Mouse (Mus musculus) liver, embryonic 13.5 days (tissue): ENCODE data around the gene Tcte1. TPM values are rescaled to one million over a fixed set of nuclear protein-coding genes. Genes with fewer than 3 reads are reported as not detected.
A peak's percentile ranks its signal among the peaks of the same experiment; 100 is the strongest.

Source experiments
- ATAC-seq: fragments of 200-750 bp; cut with Nextera tagmentation; 2 replicates; pipeline ENCODE4 v1.8.0; 2017; ENCODE audit warnings: low read depth, mild to moderate bottlenecking, moderate number of reproducible peaks, moderate library complexity
- DNase-seq: peaks from one replicate; pipeline ENCODE4 v3.0.0; 2022
- H3K27ac ChIP-seq: fragments of 300-500 bp; sonication (generic); 2 replicates; pipeline ENCODE4 v1.5.1; 2015; ENCODE audit warnings: moderate library complexity, mild to moderate bottlenecking, inconsistent platforms
- H3K27me3 ChIP-seq: fragments of 300-500 bp; sonication (generic); 2 replicates; pipeline ENCODE4 v1.6.1; 2015; ENCODE audit warnings: mild to moderate bottlenecking, inconsistent platforms
- H3K36me3 ChIP-seq: fragments of 300-500 bp; sonication (generic); 2 replicates; pipeline ENCODE4 v1.6.1; 2015; ENCODE audit warnings: mild to moderate bottlenecking, inconsistent platforms
- H3K4me1 ChIP-seq: fragments of 300-500 bp; sonication (generic); replicated peaks from 2 replicates; pipeline ENCODE4 v1.6.1; 2015; ENCODE audit warnings: inconsistent platforms
- H3K4me2 ChIP-seq: fragments of 300-500 bp; sonication (generic); 2 replicates; pipeline ENCODE4 v1.6.1; 2015; ENCODE audit warnings: inconsistent platforms, mild to moderate bottlenecking, moderate library complexity
- H3K4me3 ChIP-seq: fragments of 300-500 bp; sonication (generic); replicated peaks from 2 replicates; pipeline ENCODE4 v1.5.1; 2015; ENCODE audit warnings: mild to moderate bottlenecking, inconsistent platforms
- H3K9ac ChIP-seq: fragments of 300-500 bp; sonication (generic); 2 replicates; pipeline ENCODE4 v1.6.1; 2015; ENCODE audit warnings: mild to moderate bottlenecking, inconsistent platforms
- H3K9me3 ChIP-seq: fragments of 300-500 bp; sonication (generic); replicated peaks from 2 replicates; pipeline ENCODE4 v1.6.1; 2016; ENCODE audit warnings: inconsistent platforms
- WGBS: fragments of 180-500 bp; shearing (Covaris S2); methylation state at CpG from one replicate; pipeline ENCODE4 v1.1.7; 2015; ENCODE audit not compliant: insufficient replicate concordance; 5-methylcytosine and 5-hydroxymethylcytosine counted together
- polyA plus RNA-seq: library from polyadenylated mRNA; unstranded; fragments of >200 nt; fragmentation: Nextera tagmentation; extraction: Ambion mirVana; gene quantifications from 2 replicates; pipeline ENCODE4 v1.2.1, GENCODE M21; 2015

The Tcte1 gene
- polyA plus RNA-seq, 1 experiment from 2014 or later = not detected

DNA sequence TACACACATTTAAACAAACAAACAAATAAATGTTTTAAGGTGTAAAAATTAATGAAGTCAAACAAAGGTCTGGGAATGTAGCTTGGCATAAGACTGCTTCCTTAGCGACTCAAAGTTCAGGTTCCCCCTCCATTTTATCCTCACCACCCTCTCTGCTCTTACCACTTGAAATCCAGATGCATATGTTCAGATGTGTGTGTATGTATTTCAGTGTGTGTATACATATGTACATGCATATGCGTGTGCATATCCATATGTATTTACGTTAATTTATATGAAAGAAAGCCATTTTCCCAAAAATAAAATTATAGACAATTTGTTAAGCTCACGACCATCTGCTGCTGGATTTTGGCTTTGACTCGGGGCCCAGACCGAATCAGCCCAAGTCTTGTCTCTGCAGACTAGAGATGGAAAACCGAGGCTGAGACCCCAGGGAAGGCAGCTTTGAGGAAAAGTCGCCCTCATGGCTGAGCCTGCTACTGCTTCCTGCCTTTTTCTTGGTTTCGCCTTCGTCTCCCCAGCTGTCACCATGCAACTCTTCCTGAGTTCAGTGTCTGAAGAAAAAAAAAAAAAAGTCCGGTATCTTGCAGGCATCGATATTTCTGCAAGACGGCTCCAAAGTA, 32.6 kb upstream of the Tcte1 start:
- DNase-seq = no peak
- H3K27ac ChIP-seq = no peak overlapping the region
- 56% methylated on average over 13 of the region's 13 CpGs for WGBS

DNA sequence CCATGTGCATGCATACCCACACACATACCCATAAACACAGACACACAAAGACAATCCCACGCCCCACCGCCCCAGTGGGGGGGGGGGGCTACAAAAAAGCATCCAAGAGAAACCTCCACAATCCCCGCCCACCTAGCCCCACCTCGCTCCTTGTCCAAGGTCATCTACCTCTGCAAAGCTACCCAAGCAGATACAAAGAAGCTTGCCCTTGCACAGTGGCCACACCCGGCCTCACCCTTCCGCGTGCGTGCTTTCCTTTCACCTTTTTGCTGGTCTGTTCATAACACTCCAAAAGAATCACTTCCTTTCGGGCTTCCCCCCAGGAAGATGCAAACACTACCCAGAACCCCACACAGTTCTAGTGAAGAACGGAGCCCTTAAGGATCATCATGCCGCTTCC, 27.8 kb upstream of the Tcte1 start:
- 63% methylated on average over 11 of the region's 11 CpGs for WGBS
- no peaks in the 10 kb centered on the region for H3K9me3 ChIP-seq
- H3K36me3 ChIP-seq = no peaks in the 10 kb centered on the region
- no peaks in the 10 kb centered on the region for H3K4me1 ChIP-seq
- ATAC-seq = no peak
- peaks cover 15% of the 10 kb centered on the region for H3K27me3 ChIP-seq
- no peak for DNase-seq
- H3K4me3 ChIP-seq = no peak overlapping the region
- no peak overlapping the region for H3K4me2 ChIP-seq
- no peak overlapping the region for H3K27ac ChIP-seq
- no peak overlapping the region for H3K9ac ChIP-seq

More for the DNA sequence above, 32.6 kb upstream of the Tcte1 start:
- H3K9me3 ChIP-seq = no peaks in the 10 kb centered on the region
- peaks cover 24% of the 10 kb centered on the region for H3K27me3 ChIP-seq
- H3K4me1 ChIP-seq = no peaks in the 10 kb centered on the region
- ATAC-seq = no peak
- no peak overlapping the region for H3K4me3 ChIP-seq
- H3K9ac ChIP-seq = no peak overlapping the region
- H3K4me2 ChIP-seq = no peak overlapping the region
- H3K36me3 ChIP-seq = no peaks in the 10 kb centered on the region

GRCm38 (mm10) chr17:45498397-45498796, 24.8 kb upstream of the Tcte1 start:
- no peak for ATAC-seq
- Histone ChIP-seq H3K36me3 (no peaks in the 10 kb centered on the region), H3K4me2 (no peak overlapping the region), H3K4me3 (no peak overlapping the region), H3K27ac (no peak overlapping the region), H3K9ac (no peak overlapping the region), H3K9me3 (no peaks in the 10 kb centered on the region), H3K27me3 (peaks cover 7% of the 10 kb centered on the region; the same call in 1 of the 2 replicates), H3K4me1 (peaks cover 3% of the 10 kb centered on the region; the same call in 1 of the 2 replicates)
- WGBS = 65% methylated on average over 13 of the region's 13 CpGs
- DNase-seq = no peak

DNA sequence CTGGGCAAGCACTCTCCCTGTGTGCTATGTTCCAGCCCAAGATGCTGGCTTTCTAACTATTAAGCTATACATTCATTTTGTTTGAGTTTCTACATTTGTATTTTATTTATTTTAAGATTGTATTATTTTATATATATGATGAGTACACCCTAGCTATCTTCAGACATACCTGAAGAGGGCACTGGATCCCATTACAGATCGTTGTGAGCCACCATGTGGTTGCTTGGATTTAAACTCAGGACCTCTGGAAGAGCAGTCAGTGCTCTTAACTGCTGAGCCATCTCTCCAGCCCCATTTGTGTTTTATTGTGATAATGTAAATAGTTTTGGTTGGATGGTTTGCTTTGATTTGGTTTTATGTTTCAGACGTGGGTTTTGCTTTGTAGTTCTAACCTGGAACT, 23.7 kb upstream of the Tcte1 start:
- no peak overlapping the region for H3K9ac ChIP-seq
- ATAC-seq = no peak
- WGBS = 28% methylated on average over 2 of the region's 2 CpGs

GRCm38 (mm10) chr17:45500981-45501380, 22.3 kb upstream of the Tcte1 start:
- DNase-seq (no peak), ATAC-seq (no peak)
- Histone ChIP-seq H3K27me3 (peaks cover 3% of the 10 kb centered on the region; the same call in 1 of the 2 replicates), H3K4me2 (no peak overlapping the region), H3K4me1 (peaks cover 7% of the 10 kb centered on the region; the same call in 1 of the 2 replicates), H3K9ac (no peak overlapping the region), H3K4me3 (no peak overlapping the region), H3K36me3 (no peaks in the 10 kb centered on the region), H3K9me3 (no peaks in the 10 kb centered on the region), H3K27ac (no peak overlapping the region)
- 40% methylated on average over 4 of the region's 4 CpGs for WGBS

More for the DNA sequence above, 23.7 kb upstream of the Tcte1 start:
- no peaks in the 10 kb centered on the region for H3K9me3 ChIP-seq
- peaks cover 6% of the 10 kb centered on the region; the same call in 1 of the 2 replicates for H3K27me3 ChIP-seq
- H3K36me3 ChIP-seq = no peaks in the 10 kb centered on the region
- H3K4me3 ChIP-seq = no peak overlapping the region
- no peak overlapping the region for H3K27ac ChIP-seq
- H3K4me1 ChIP-seq = peaks cover 7% of the 10 kb centered on the region; the same call in 1 of the 2 replicates
- H3K4me2 ChIP-seq = no peak overlapping the region
- DNase-seq = no peak

- no peak for DNase-seq
- H3K4me1 ChIP-seq = peaks cover 10% of the 10 kb centered on the region
- no peak overlapping the region for H3K9ac ChIP-seq
- WGBS = 42% methylated on average over 4 of the region's 4 CpGs
- no peaks in the 10 kb centered on the region for H3K36me3 ChIP-seq
- no peak overlapping the region for H3K27ac ChIP-seq
- H3K27me3 ChIP-seq = peaks cover 3% of the 10 kb centered on the region; the same call in 1 of the 2 replicates
- no peaks in the 10 kb centered on the region for H3K9me3 ChIP-seq
- H3K4me2 ChIP-seq = no peak overlapping the region
- no peak overlapping the region for H3K4me3 ChIP-seq
- ATAC-seq = no peak
Observed at GRCm38 (mm10) chr17:45502324-45502723, 20.9 kb upstream of the Tcte1 start.

DNA sequence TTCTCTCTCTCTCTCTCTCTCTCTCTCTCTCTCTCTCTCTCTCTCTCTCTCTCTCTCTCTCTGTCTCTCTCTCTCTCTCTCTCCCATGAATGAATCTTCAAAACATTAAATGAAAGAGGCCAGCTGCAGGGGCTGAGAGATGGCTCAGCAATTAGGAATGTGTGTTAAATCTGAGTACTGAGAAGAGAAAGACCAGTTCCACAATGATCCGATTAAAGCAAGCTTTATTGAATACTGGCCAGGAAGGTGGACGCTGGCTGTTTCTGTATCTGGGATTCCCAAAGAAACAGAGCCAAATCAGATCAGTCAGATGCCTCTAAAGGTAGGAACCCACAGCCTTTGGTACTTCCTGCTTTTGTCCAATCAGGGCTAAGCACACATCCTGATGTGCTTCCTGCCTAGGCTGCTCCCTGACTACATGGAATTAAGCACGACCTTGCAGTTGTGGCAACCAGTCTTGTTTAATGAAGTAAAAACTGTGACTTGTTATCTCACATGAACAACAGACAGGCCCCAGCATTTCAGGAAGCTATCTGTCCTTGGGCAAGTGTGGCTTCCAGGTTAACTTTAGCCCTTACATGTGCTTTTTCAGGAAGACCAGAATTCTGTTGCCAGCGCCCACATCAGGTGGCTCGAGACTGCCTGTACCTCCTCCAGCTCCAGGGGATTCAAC, 19.8 kb upstream of the Tcte1 start:
- DNase-seq (no peak), ATAC-seq (no peak)
- peaks cover under 1% of the 10 kb centered on the region for H3K36me3 ChIP-seq
- no peaks in the 10 kb centered on the region for H3K9me3 ChIP-seq
- H3K4me3 ChIP-seq = no peak overlapping the region
- H3K27ac ChIP-seq = no peak overlapping the region
- 8% methylated on average over 5 of the region's 5 CpGs for WGBS
- peaks cover 3% of the 10 kb centered on the region; the same call in 1 of the 2 replicates for H3K27me3 ChIP-seq
- no peak overlapping the region for H3K9ac ChIP-seq
- H3K4me1 ChIP-seq = peaks cover 15% of the 10 kb centered on the region
- H3K4me2 ChIP-seq = no peak overlapping the region

DNA sequence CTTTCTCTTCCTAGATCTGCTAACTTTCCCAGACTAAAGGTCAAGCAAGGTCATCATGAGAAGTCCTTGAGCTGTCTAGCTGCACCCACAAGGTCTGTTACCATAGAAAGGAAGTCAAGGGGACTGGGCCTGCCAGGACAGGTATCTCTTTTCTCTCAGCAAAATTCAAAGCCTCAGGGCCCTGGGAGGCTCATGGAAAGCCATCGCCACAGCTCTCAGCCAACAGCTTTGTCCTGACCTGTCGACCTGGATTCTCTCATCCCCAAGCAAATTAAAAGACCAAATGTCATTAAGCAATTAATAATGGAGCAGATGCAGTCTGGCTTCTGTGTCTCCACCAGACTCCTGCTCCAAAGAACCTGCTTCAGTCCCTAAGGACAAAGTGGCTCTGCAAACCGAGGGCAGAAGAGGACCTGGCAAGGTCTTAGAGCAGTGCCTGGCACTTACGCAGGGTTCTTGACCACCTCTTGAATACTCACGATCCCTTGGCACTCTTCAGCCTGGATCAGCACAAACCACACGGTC, 17.2 kb upstream of the Tcte1 start:
- Histone ChIP-seq H3K36me3 (peaks cover 22% of the 10 kb centered on the region), H3K4me1 (peaks cover 15% of the 10 kb centered on the region), H3K9ac (no peak overlapping the region), H3K27ac (no peak overlapping the region), H3K4me3 (no peak overlapping the region), H3K4me2 (peak overlapping the region; percentile 55; the same call in 1 of the 2 replicates), H3K27me3 (no peaks in the 10 kb centered on the region), H3K9me3 (no peaks in the 10 kb centered on the region)
- WGBS = 65% methylated on average over 6 of the region's 6 CpGs
- no peak for ATAC-seq
- DNase-seq = no peak

- peaks cover 26% of the 10 kb centered on the region for H3K36me3 ChIP-seq
- peaks cover 15% of the 10 kb centered on the region for H3K4me1 ChIP-seq
- peak; percentile 91 for DNase-seq
- no peaks in the 10 kb centered on the region for H3K9me3 ChIP-seq
- peak within 1 kb of the TSS; percentile 63 for H3K27ac ChIP-seq
- no peaks in the 10 kb centered on the region for H3K27me3 ChIP-seq
- peak; percentile 90 for ATAC-seq
- H3K9ac ChIP-seq = peak within 1 kb of the TSS; percentile 81
- H3K4me2 ChIP-seq = peak within 1 kb of the TSS; percentile 55
- under 1% methylated on average over 42 of the region's 42 CpGs for WGBS
- peak within 1 kb of the TSS; percentile 76 for H3K4me3 ChIP-seq
Observed at GRCm38 (mm10) chr17:45506700-45507189, 16.5 kb upstream of the Tcte1 start, which contains the start of gene Aars2. Aars2 (plus strand) TSS chr17:45506841.

GRCm38 (mm10) chr17:45510871-45511270, 12.4 kb upstream of the Tcte1 start:
- H3K27ac ChIP-seq = no peak overlapping the region
- no peaks in the 10 kb centered on the region for H3K9me3 ChIP-seq
- H3K27me3 ChIP-seq = no peaks in the 10 kb centered on the region
- DNase-seq = no peak
- no peak overlapping the region for H3K4me2 ChIP-seq
- H3K4me1 ChIP-seq = peaks cover 11% of the 10 kb centered on the region
- ATAC-seq = no peak
- H3K36me3 ChIP-seq = peaks cover 26% of the 10 kb centered on the region
- no peak overlapping the region for H3K4me3 ChIP-seq
- 88% methylated on average over 4 of the region's 4 CpGs for WGBS
- H3K9ac ChIP-seq = no peak overlapping the region

DNA sequence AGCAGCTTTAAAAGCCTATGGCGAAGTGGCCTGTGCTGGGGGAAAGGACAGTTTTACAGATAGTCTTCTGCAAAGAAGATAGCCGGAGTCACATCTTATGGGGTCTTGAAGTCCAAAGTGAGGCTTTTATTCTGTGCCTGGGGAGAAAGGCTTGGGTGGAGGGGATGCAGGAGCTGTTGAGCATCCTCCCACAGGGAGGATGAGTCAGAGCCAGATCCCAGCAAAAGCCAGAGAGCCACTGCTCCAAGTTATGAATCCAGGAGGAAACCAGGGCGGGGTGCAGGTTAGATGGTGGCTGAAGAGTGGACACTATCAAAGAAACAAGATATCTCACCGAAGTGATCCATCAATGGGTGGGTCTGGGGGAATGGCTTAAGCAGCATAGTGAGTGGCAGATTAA, 11.5 kb upstream of the Tcte1 start:
- Histone ChIP-seq H3K9me3 (no peaks in the 10 kb centered on the region), H3K4me1 (peaks cover 11% of the 10 kb centered on the region), H3K27me3 (no peaks in the 10 kb centered on the region), H3K4me2 (no peak overlapping the region), H3K9ac (no peak overlapping the region), H3K27ac (no peak overlapping the region), H3K4me3 (no peak overlapping the region), H3K36me3 (peaks cover 26% of the 10 kb centered on the region)
- DNase-seq (no peak), ATAC-seq (no peak)
- WGBS = 67% methylated on average over 4 of the region's 4 CpGs
